Mouse (Mus musculus) activated CD4-positive, CD25-positive, alpha-beta regulatory T cell, adult 4 months (primary cell): Measurements from ENCODE around the gene Ell2. TPM values are rescaled to one million over a fixed set of nuclear protein-coding genes. Genes with fewer than 3 reads are reported as not detected.

ENCODE experiments used
- ATAC-seq: one replicate; pipeline ENCODE4 v1.8.0; 2017
- polyA plus RNA-seq, 2 experiments: library from polyadenylated mRNA; unstranded; fragments of 100-300 nt; shearing (Covaris generic); gene quantifications; one replicate each; pipeline ENCODE4 v1.2.1; 2017

Ell2 gene
- polyA plus RNA-seq, 2 experiments from 2014 or later = 3.1 to 4.5 TPM

- no peak for ATAC-seq
Measured at GRCm38 (mm10) chr13:75770744-75771143, 64.2 kb downstream of the Ell2 start.

- no peak for ATAC-seq
Measured at GRCm38 (mm10) chr13:75771404-75771803, 64.8 kb downstream of the Ell2 start.

GRCm38 (mm10) chr13:75771984-75772730, 65.6 kb downstream of the Ell2 start:
- no peak for ATAC-seq

GRCm38 (mm10) chr13:75775961-75776360, 69.4 kb downstream of the Ell2 start:
- ATAC-seq = no peak

- no peak for ATAC-seq
Measured at GRCm38 (mm10) chr13:75776692-75777091, 70.1 kb downstream of the Ell2 start.

- ATAC-seq = no peak
Measured at GRCm38 (mm10) chr13:75778156-75778555, 71.6 kb downstream of the Ell2 start.

- no peak for ATAC-seq
Measured at GRCm38 (mm10) chr13:75779169-75779568, 72.6 kb downstream of the Ell2 start.

GRCm38 (mm10) chr13:75780096-75780495, 73.5 kb downstream of the Ell2 start:
- ATAC-seq = no peak

GRCm38 (mm10) chr13:75785726-75786125, 79.2 kb downstream of the Ell2 start:
- no peak for ATAC-seq

- ATAC-seq = no peak
Measured at GRCm38 (mm10) chr13:75786264-75786663, 79.7 kb downstream of the Ell2 start.

- ATAC-seq = no peak
Measured at GRCm38 (mm10) chr13:75787364-75787763, 80.8 kb downstream of the Ell2 start.

- ATAC-seq = no peak
Measured at GRCm38 (mm10) chr13:75788178-75788577, 81.6 kb downstream of the Ell2 start.

- ATAC-seq = no peak
Measured at GRCm38 (mm10) chr13:75789061-75789834, 82.7 kb downstream of the Ell2 start.

- no peak for ATAC-seq
Measured at GRCm38 (mm10) chr13:75790550-75791205, 84.1 kb downstream of the Ell2 start.

GRCm38 (mm10) chr13:75793863-75794629, 87.5 kb downstream of the Ell2 start:
- ATAC-seq = no peak

GRCm38 (mm10) chr13:75797369-75798141, 91.0 kb downstream of the Ell2 start:
- ATAC-seq = peak; percentile 100

- no peak for ATAC-seq
Measured at GRCm38 (mm10) chr13:75798413-75799302, 92.1 kb downstream of the Ell2 start.

GRCm38 (mm10) chr13:75799421-75799820, 92.9 kb downstream of the Ell2 start:
- no peak for ATAC-seq

GRCm38 (mm10) chr13:75807969-75808368, 101.4 kb downstream of the Ell2 start:
- ATAC-seq = no peak

GRCm38 (mm10) chr13:75809957-75810356, 103.4 kb downstream of the Ell2 start:
- ATAC-seq = no peak

GRCm38 (mm10) chr13:75817183-75817582, 110.6 kb downstream of the Ell2 start:
- no peak for ATAC-seq
